Mouse (Mus musculus): ENCODE data around the gene Ccdc36. TPM values are rescaled to one million over a fixed set of nuclear protein-coding genes. Genes with fewer than 3 reads are reported as not detected.

Gene Ccdc36
- polyA plus RNA-seq, 1 experiment from 2014 or later = 1.5 TPM

- Histone ChIP-seq H3K27ac (no peak overlapping the region), H3K4me1 (replicated peaks) (peaks cover 28% of the 10 kb centered on the region), H3K4me3 (replicated peaks) (no peak overlapping the region), H3K36me3 (no peaks in the 10 kb centered on the region), H3K9me3 (no peaks in the 10 kb centered on the region), H3K9ac (no peak overlapping the region), H3K27me3 (replicated peaks) (no peaks in the 10 kb centered on the region), H3K4me2 (replicated peaks) (no peak overlapping the region)
- no peak for ATAC-seq
- WGBS = 71% methylated on average over 12 of the region's 12 CpGs
Observed at GRCm38 (mm10) chr9:108455747-108456571, 27.7 kb upstream of the Ccdc36 start.

- no peak overlapping the region for H3K27ac ChIP-seq
Observed at GRCm38 (mm10) chr9:108454429-108454828, 26.1 kb upstream of the Ccdc36 start.

GRCm38 (mm10) chr9:108453458-108453857, 25.2 kb upstream of the Ccdc36 start:
- Histone ChIP-seq H3K36me3 (no peaks in the 10 kb centered on the region; the same call in 1 of the 2 replicates), H3K4me3 (replicated peaks) (no peak overlapping the region), H3K27ac (peak overlapping the region; percentile 87; the same call in 1 of the 2 replicates), H3K27me3 (replicated peaks) (no peaks in the 10 kb centered on the region; the same call in 1 of the 2 replicates), H3K4me2 (replicated peaks) (peak overlapping the region; percentile 96), H3K9me3 (no peaks in the 10 kb centered on the region), H3K9ac (no peak overlapping the region; the same call in 1 of the 2 replicates), H3K4me1 (replicated peaks) (peaks cover 40% of the 10 kb centered on the region)
- 49% methylated on average over 4 of the region's 4 CpGs for WGBS
- no peak for ATAC-seq

More at GRCm38 (mm10) chr9:108454429-108454828, 26.1 kb upstream of the Ccdc36 start:
- no peak overlapping the region for H3K4me2 ChIP-seq (replicated peaks)
- no peaks in the 10 kb centered on the region; the same call in 1 of the 2 replicates for H3K27me3 ChIP-seq (replicated peaks)
- no peak for ATAC-seq
- no peak overlapping the region for H3K9ac ChIP-seq
- 86% methylated on average over 6 of the region's 6 CpGs for WGBS
- H3K4me3 ChIP-seq (replicated peaks) = no peak overlapping the region
- H3K4me1 ChIP-seq (replicated peaks) = peaks cover 38% of the 10 kb centered on the region
- H3K36me3 ChIP-seq = no peaks in the 10 kb centered on the region
- no peaks in the 10 kb centered on the region for H3K9me3 ChIP-seq

GRCm38 (mm10) chr9:108452911-108453310, 24.6 kb upstream of the Ccdc36 start:
- peak overlapping the region; percentile 87 for H3K27ac ChIP-seq
- WGBS = 28% methylated on average over 6 of the region's 6 CpGs
- no peaks in the 10 kb centered on the region; the same call in 1 of the 2 replicates for H3K27me3 ChIP-seq (replicated peaks)
- peak overlapping the region; percentile 75 for H3K9ac ChIP-seq
- H3K36me3 ChIP-seq = no peaks in the 10 kb centered on the region; the same call in 1 of the 2 replicates
- ATAC-seq = peak; percentile 31
- no peaks in the 10 kb centered on the region for H3K9me3 ChIP-seq
- peak overlapping the region; percentile 96 for H3K4me2 ChIP-seq (replicated peaks)
- peak overlapping the region; percentile 60 for H3K4me3 ChIP-seq (replicated peaks)
- H3K4me1 ChIP-seq (replicated peaks) = peaks cover 40% of the 10 kb centered on the region

GRCm38 (mm10) chr9:108452291-108452906, 24.1 kb upstream of the Ccdc36 start:
- peaks cover 40% of the 10 kb centered on the region for H3K4me1 ChIP-seq (replicated peaks)
- ATAC-seq = peak; percentile 90
- no peaks in the 10 kb centered on the region; the same call in 1 of the 2 replicates for H3K27me3 ChIP-seq (replicated peaks)
- H3K9me3 ChIP-seq = no peaks in the 10 kb centered on the region
- peak overlapping the region; percentile 87 for H3K27ac ChIP-seq
- H3K4me2 ChIP-seq (replicated peaks) = peak overlapping the region; percentile 96
- no peaks in the 10 kb centered on the region; the same call in 1 of the 2 replicates for H3K36me3 ChIP-seq
- peak overlapping the region; percentile 75 for H3K9ac ChIP-seq
- peak overlapping the region; percentile 60 for H3K4me3 ChIP-seq (replicated peaks)
- under 1% methylated on average over 40 of the region's 40 CpGs for WGBS

- ATAC-seq = peak; percentile 9; the same call in 1 of the 2 replicates
- peak overlapping the region; percentile 96 for H3K4me2 ChIP-seq (replicated peaks)
- no peaks in the 10 kb centered on the region; the same call in 1 of the 2 replicates for H3K36me3 ChIP-seq
- H3K4me1 ChIP-seq (replicated peaks) = peaks cover 40% of the 10 kb centered on the region
- peak overlapping the region; percentile 75 for H3K9ac ChIP-seq
- H3K9me3 ChIP-seq = no peaks in the 10 kb centered on the region
- H3K27me3 ChIP-seq (replicated peaks) = no peaks in the 10 kb centered on the region; the same call in 1 of the 2 replicates
- 47% methylated on average over 6 of the region's 6 CpGs for WGBS
- peak overlapping the region; percentile 87 for H3K27ac ChIP-seq
- H3K4me3 ChIP-seq (replicated peaks) = peak overlapping the region; percentile 60
Observed at GRCm38 (mm10) chr9:108451519-108452160, 23.4 kb upstream of the Ccdc36 start.

GRCm38 (mm10) chr9:108451170-108451493, 22.8 kb upstream of the Ccdc36 start:
- Histone ChIP-seq H3K4me2 (replicated peaks) (peak overlapping the region; percentile 96), H3K36me3 (no peaks in the 10 kb centered on the region; the same call in 1 of the 2 replicates), H3K4me3 (replicated peaks) (peak overlapping the region; percentile 60), H3K4me1 (replicated peaks) (peaks cover 40% of the 10 kb centered on the region), H3K27ac (peak overlapping the region; percentile 70; the same call in 1 of the 2 replicates), H3K27me3 (replicated peaks) (no peaks in the 10 kb centered on the region; the same call in 1 of the 2 replicates), H3K9me3 (no peaks in the 10 kb centered on the region), H3K9ac (peak overlapping the region; percentile 75)
- no peak for ATAC-seq
- 78% methylated on average over 6 of the region's 6 CpGs for WGBS

GRCm38 (mm10) chr9:108450292-108451169, 22.2 kb upstream of the Ccdc36 start:
- H3K27me3 ChIP-seq (replicated peaks) = no peaks in the 10 kb centered on the region; the same call in 1 of the 2 replicates
- H3K9me3 ChIP-seq = no peaks in the 10 kb centered on the region
- H3K27ac ChIP-seq = peak overlapping the region; percentile 70
- ATAC-seq = peak; percentile 51
- peaks cover 40% of the 10 kb centered on the region for H3K4me1 ChIP-seq (replicated peaks)
- peak overlapping the region; percentile 60 for H3K4me3 ChIP-seq (replicated peaks)
- H3K9ac ChIP-seq = peak overlapping the region; percentile 75
- H3K4me2 ChIP-seq (replicated peaks) = peak overlapping the region; percentile 96
- WGBS = 59% methylated on average over 21 of the region's 21 CpGs
- H3K36me3 ChIP-seq = no peaks in the 10 kb centered on the region; the same call in 1 of the 2 replicates

- 0 out of 2 replicates have a peak overlapping the region, but pooled peaks have one; percentile 60 for H3K4me3 ChIP-seq (replicated peaks)
- ATAC-seq = peak; percentile 12; the same call in 1 of the 2 replicates
- no peaks in the 10 kb centered on the region; the same call in 1 of the 2 replicates for H3K36me3 ChIP-seq
- peak overlapping the region; percentile 70 for H3K27ac ChIP-seq
- peaks cover 40% of the 10 kb centered on the region for H3K4me1 ChIP-seq (replicated peaks)
- WGBS = 55% methylated on average over 4 of the region's 4 CpGs
- no peaks in the 10 kb centered on the region for H3K9me3 ChIP-seq
- no peaks in the 10 kb centered on the region; the same call in 1 of the 2 replicates for H3K27me3 ChIP-seq (replicated peaks)
- peak overlapping the region; percentile 96 for H3K4me2 ChIP-seq (replicated peaks)
- no peak overlapping the region for H3K9ac ChIP-seq
Observed at GRCm38 (mm10) chr9:108449860-108450259, 21.6 kb upstream of the Ccdc36 start.

- Histone ChIP-seq H3K4me1 (replicated peaks) (peaks cover 10% of the 10 kb centered on the region), H3K9me3 (no peaks in the 10 kb centered on the region), H3K36me3 (no peaks in the 10 kb centered on the region; the same call in 1 of the 2 replicates), H3K4me2 (replicated peaks) (no peak overlapping the region), H3K4me3 (replicated peaks) (no peak overlapping the region), H3K9ac (no peak overlapping the region), H3K27me3 (replicated peaks) (no peaks in the 10 kb centered on the region; the same call in 1 of the 2 replicates), H3K27ac (no peak overlapping the region)
- WGBS = 60% methylated on average over 9 of the region's 9 CpGs
- ATAC-seq = no peak
Observed at GRCm38 (mm10) chr9:108445125-108445524, 16.8 kb upstream of the Ccdc36 start.

All from intestine, embryonic 15.5 days (tissue).